Mouse (Mus musculus) limb, embryonic 14.5 days (tissue): Measurements from ENCODE around the gene Slc35f3. TPM values are rescaled to one million over a fixed set of nuclear protein-coding genes. Genes with fewer than 3 reads are reported as not detected.

Experiments
- ATAC-seq: fragments of 200-750 bp; cut with Nextera tagmentation; 2 replicates; pipeline ENCODE4 v1.8.0; 2017; ENCODE audit warnings: low read depth, moderate number of reproducible peaks, moderate TSS enrichment; ENCODE audit not compliant: low FRiP score
- DNase-seq: peaks from one replicate; pipeline ENCODE4 v3.0.0-alpha.2; 2015; ENCODE audit warnings: low spot score
- H3K27ac ChIP-seq: fragments of 300-500 bp; sonication (generic); replicated peaks from 2 replicates; pipeline ENCODE4 v1.5.1; 2014; ENCODE audit warnings: low read depth, mild to moderate bottlenecking, low read length, moderate library complexity, mixed read lengths
- H3K27me3 ChIP-seq: fragments of 300-500 bp; sonication (generic); 2 replicates; pipeline ENCODE4 v1.6.1; 2014; ENCODE audit warnings: low read length, mixed read lengths; ENCODE audit not compliant: control insufficient read depth, insufficient read depth
- H3K36me3 ChIP-seq: fragments of 300-500 bp; sonication (generic); 2 replicates; pipeline ENCODE4 v1.6.1; 2014; ENCODE audit warnings: mild to moderate bottlenecking, low read length, moderate library complexity, mixed read lengths; ENCODE audit not compliant: control insufficient read depth, insufficient read depth
- H3K4me1 ChIP-seq: fragments of 300-500 bp; sonication (generic); 2 replicates; pipeline ENCODE4 v1.6.1; 2014; ENCODE audit warnings: antibody characterized with exemption, low read length, mixed read lengths; ENCODE audit not compliant: control insufficient read depth, insufficient read depth
- H3K4me2 ChIP-seq: fragments of 300-500 bp; sonication (generic); replicated peaks from 2 replicates; pipeline ENCODE4 v1.6.1; 2014; ENCODE audit warnings: low read depth, mild to moderate bottlenecking, low read length, moderate library complexity; ENCODE audit not compliant: severe bottlenecking
- H3K4me3 ChIP-seq: fragments of 300-500 bp; sonication (generic); replicated peaks from 2 replicates; pipeline ENCODE4 v1.5.1; 2014; ENCODE audit warnings: low read length
- H3K9ac ChIP-seq: fragments of 300-500 bp; sonication (generic); 2 replicates; pipeline ENCODE4 v1.6.1; 2014; ENCODE audit warnings: mild to moderate bottlenecking, low read depth, low read length, moderate library complexity; ENCODE audit not compliant: severe bottlenecking
- H3K9me3 ChIP-seq: fragments of 300-500 bp; sonication (generic); 2 replicates; pipeline ENCODE4 v1.6.1; 2016; ENCODE audit warnings: low read length; ENCODE audit not compliant: control insufficient read depth
- POLR2A ChIP-seq: fragments of 200-500 bp; IDR thresholded peaks from 2 replicates; pipeline ENCODE4 v1.8.0; 2012; ENCODE audit warnings: inconsistent platforms, mild to moderate bottlenecking, moderate library complexity, borderline replicate concordance; ENCODE audit not compliant: insufficient read depth, insufficient read length; ENCODE audit errors: extremely low read depth
- WGBS: fragments of 180-500 bp; shearing (Covaris S2); extraction: QIAGEN DNeasy Blood & Tissue Kit; methylation state at CpG from one replicate; pipeline ENCODE4 v1.1.7; 2014; 5-methylcytosine and 5-hydroxymethylcytosine counted together
- polyA plus RNA-seq, 2 experiments: library from polyadenylated mRNA; depleted of rRNA in 1 of 2; stranded (reverse) in 1 of 2; unstranded in 1 of 2; fragments of >200 nt; fragmentation: Nextera tagmentation in 1 of 2; extraction: Ambion mirVana in 1 of 2; gene quantifications; 2 replicates each; pipeline versions ENCODE4 v1.2.1 to v1.2.3; 2012 to 2014

The Slc35f3 gene
- polyA plus RNA-seq, 2 experiments = 1.7 to 1.8 TPM

GRCm38 (mm10) chr8:126357946-126358345, 59.6 kb downstream of the Slc35f3 start:
- DNase-seq = no peak
- ATAC-seq = no peak
- TF ChIP-seq POLR2A = no peak

GRCm38 (mm10) chr8:126359296-126359695, 60.9 kb downstream of the Slc35f3 start:
- H3K9me3 ChIP-seq = no peaks in the 10 kb centered on the region
- no peak for ATAC-seq
- H3K9ac ChIP-seq = no peak overlapping the region
- H3K27me3 ChIP-seq = no peaks in the 10 kb centered on the region
- DNase-seq = no peak
- no peak overlapping the region for H3K4me3 ChIP-seq
- no peaks in the 10 kb centered on the region for H3K36me3 ChIP-seq
- H3K4me1 ChIP-seq = no peaks in the 10 kb centered on the region
- no peak overlapping the region for H3K4me2 ChIP-seq
- TF ChIP-seq POLR2A = no peak
- 68% methylated on average over 6 of the region's 6 CpGs for WGBS
- no peak overlapping the region for H3K27ac ChIP-seq

More at GRCm38 (mm10) chr8:126357946-126358345, 59.6 kb downstream of the Slc35f3 start:
- no peaks in the 10 kb centered on the region for H3K9me3 ChIP-seq
- H3K4me3 ChIP-seq = no peak overlapping the region
- H3K4me1 ChIP-seq = no peaks in the 10 kb centered on the region
- H3K9ac ChIP-seq = no peak overlapping the region
- H3K36me3 ChIP-seq = no peaks in the 10 kb centered on the region
- no peaks in the 10 kb centered on the region for H3K27me3 ChIP-seq
- 38% methylated on average over 3 of the region's 3 CpGs for WGBS
- no peak overlapping the region for H3K27ac ChIP-seq
- H3K4me2 ChIP-seq = no peak overlapping the region

GRCm38 (mm10) chr8:126360106-126360505, 61.7 kb downstream of the Slc35f3 start:
- WGBS = 66% methylated on average over 11 of the region's 11 CpGs
- TF ChIP-seq POLR2A = no peak
- DNase-seq (no peak), ATAC-seq (no peak)
- H3K4me3 ChIP-seq = no peak overlapping the region
- H3K27ac ChIP-seq = no peak overlapping the region
- no peaks in the 10 kb centered on the region for H3K9me3 ChIP-seq
- no peaks in the 10 kb centered on the region for H3K4me1 ChIP-seq
- no peak overlapping the region for H3K4me2 ChIP-seq
- no peaks in the 10 kb centered on the region for H3K36me3 ChIP-seq
- H3K27me3 ChIP-seq = no peaks in the 10 kb centered on the region
- no peak overlapping the region for H3K9ac ChIP-seq

GRCm38 (mm10) chr8:126360701-126361100, 62.3 kb downstream of the Slc35f3 start:
- no peak overlapping the region for H3K4me3 ChIP-seq
- TF ChIP-seq POLR2A = no peak
- H3K4me1 ChIP-seq = no peaks in the 10 kb centered on the region
- H3K9ac ChIP-seq = no peak overlapping the region
- H3K4me2 ChIP-seq = no peak overlapping the region
- H3K9me3 ChIP-seq = no peaks in the 10 kb centered on the region
- ATAC-seq = no peak
- 64% methylated on average over 5 of the region's 5 CpGs for WGBS
- no peak overlapping the region for H3K27ac ChIP-seq
- no peak for DNase-seq
- H3K27me3 ChIP-seq = no peaks in the 10 kb centered on the region
- no peaks in the 10 kb centered on the region for H3K36me3 ChIP-seq

- ATAC-seq (no peak), DNase-seq (no peak)
- Histone ChIP-seq H3K27ac (no peak overlapping the region), H3K27me3 (no peaks in the 10 kb centered on the region), H3K9me3 (no peaks in the 10 kb centered on the region), H3K9ac (no peak overlapping the region), H3K4me1 (no peaks in the 10 kb centered on the region), H3K36me3 (no peaks in the 10 kb centered on the region), H3K4me2 (no peak overlapping the region), H3K4me3 (no peak overlapping the region)
- no peak for TF ChIP-seq POLR2A
- 70% methylated on average over 3 of the region's 3 CpGs for WGBS
Measured at GRCm38 (mm10) chr8:126366251-126366650, 67.9 kb downstream of the Slc35f3 start.

- no peak overlapping the region for H3K4me2 ChIP-seq
- no peaks in the 10 kb centered on the region for H3K27me3 ChIP-seq
- no peak for TF ChIP-seq POLR2A
- ATAC-seq (no peak), DNase-seq (no peak)
- H3K36me3 ChIP-seq = no peaks in the 10 kb centered on the region
- H3K4me3 ChIP-seq = no peak overlapping the region
- no peak overlapping the region for H3K27ac ChIP-seq
- H3K4me1 ChIP-seq = no peaks in the 10 kb centered on the region
- H3K9me3 ChIP-seq = no peaks in the 10 kb centered on the region
- H3K9ac ChIP-seq = no peak overlapping the region
- 69% methylated on average over 10 of the region's 10 CpGs for WGBS
Measured at GRCm38 (mm10) chr8:126368349-126369054, 70.1 kb downstream of the Slc35f3 start.
